Mouse (Mus musculus) C2C12 (cell line): ENCODE results near the gene Sntb2. TPM values are rescaled to one million over a fixed set of nuclear protein-coding genes. Genes with fewer than 3 reads are reported as not detected.

Experiments used
- H3K27me3 ChIP-seq: one replicate; pipeline ENCODE4 v1.6.1; 2011; ENCODE audit not compliant: control insufficient read depth, insufficient read depth, insufficient read length
- H3K36me3 ChIP-seq: one replicate; pipeline ENCODE4 v1.6.1; 2011; ENCODE audit not compliant: control insufficient read depth, insufficient read depth
- H3K4me3 ChIP-seq: one replicate; pipeline ENCODE4 v1.5.1; 2011; ENCODE audit warnings: mild to moderate bottlenecking, control low read depth; ENCODE audit not compliant: poor library complexity, insufficient read depth, severe bottlenecking
- H3K79me2 ChIP-seq: one replicate; pipeline ENCODE4 v1.6.1; 2011; ENCODE audit not compliant: control insufficient read depth, insufficient read depth
- H3K79me3 ChIP-seq: one replicate; pipeline ENCODE4 v1.6.1; 2011; ENCODE audit warnings: low read depth, control low read depth
- H3ac ChIP-seq: one replicate; pipeline ENCODE3; 2011; ENCODE audit warnings: low read depth; ENCODE audit not compliant: control insufficient read depth, insufficient read length
- CEBPB ChIP-seq: IDR thresholded peaks from one replicate; pipeline ENCODE4 v1.6.1; 2011; ENCODE audit warnings: low read depth, mild to moderate bottlenecking, control low read depth, moderate library complexity
- CTCF ChIP-seq: IDR thresholded peaks from one replicate; pipeline ENCODE4 v1.5.1; 2011; ENCODE audit not compliant: control insufficient read depth, insufficient read depth, insufficient read length
- FOSL1 ChIP-seq: IDR thresholded peaks from one replicate; pipeline ENCODE4 v1.8.0; 2011; ENCODE audit warnings: mild to moderate bottlenecking, low read length; ENCODE audit not compliant: poor library complexity, insufficient read depth, severe bottlenecking
- MAX ChIP-seq: IDR thresholded peaks from one replicate; pipeline ENCODE4 v1.6.1; 2011; ENCODE audit warnings: mild to moderate bottlenecking, control low read depth
- MYOD1 ChIP-seq: IDR thresholded peaks from one replicate; pipeline ENCODE4 v1.6.1; 2011; ENCODE audit warnings: low read depth; ENCODE audit not compliant: control insufficient read depth, insufficient read length
- MYOG ChIP-seq: IDR thresholded peaks from one replicate; pipeline ENCODE4 v1.6.1; 2011; ENCODE audit not compliant: control insufficient read depth, insufficient read length; ENCODE audit errors: extremely low read depth
- USF1 ChIP-seq: IDR thresholded peaks from one replicate; pipeline ENCODE4 v1.6.1; 2011; ENCODE audit warnings: low read depth, mild to moderate bottlenecking, control low read depth, moderate library complexity
- polyA plus RNA-seq: library from polyadenylated mRNA; unstranded; fragments of >200 nt; fragmentation: generic; extraction: Trizol; gene quantifications from one replicate; pipeline ENCODE4 v1.2.1, GENCODE M21; 2012; ENCODE audit warnings: missing spikeins

The Sntb2 gene
- polyA plus RNA-seq, 1 experiment: 8.6 TPM

GRCm38 (mm10) chr8:107049480-107049879, 113.9 kb downstream of the Sntb2 start:
- peaks cover 79% of the 10 kb centered on the region for H3K79me2 ChIP-seq
- H3ac ChIP-seq: no peak overlapping the region
- TF ChIP-seq MYOG (no peak), FOSL1 (no peak), CTCF (no peak), MYOD1 (no peak), MAX (no peak), USF1 (no peak), CEBPB (no peak)
- H3K4me3 ChIP-seq: no peak overlapping the region
- peaks cover 70% of the 10 kb centered on the region for H3K36me3 ChIP-seq
- H3K27me3 ChIP-seq: no peaks in the 10 kb centered on the region
- H3K79me3 ChIP-seq: peaks cover 14% of the 10 kb centered on the region

GRCm38 (mm10) chr8:107052046-107052445, 116.5 kb downstream of the Sntb2 start:
- no peak overlapping the region for H3ac ChIP-seq
- H3K27me3 ChIP-seq: no peaks in the 10 kb centered on the region
- peaks cover 44% of the 10 kb centered on the region for H3K36me3 ChIP-seq
- TF ChIP-seq CEBPB: no peak
- TF ChIP-seq FOSL1: no peak
- TF ChIP-seq MYOD1: no peak
- no peak for TF ChIP-seq CTCF
- TF ChIP-seq USF1: no peak
- no peak for TF ChIP-seq MYOG
- TF ChIP-seq MAX: no peak
- no peak overlapping the region for H3K4me3 ChIP-seq
- H3K79me2 ChIP-seq: peaks cover 85% of the 10 kb centered on the region
- H3K79me3 ChIP-seq: peaks cover 24% of the 10 kb centered on the region

- Histone ChIP-seq H3K79me2 (peaks cover 74% of the 10 kb centered on the region), H3ac (peak within 1 kb of the TSS; percentile 87), H3K79me3 (peaks cover 35% of the 10 kb centered on the region), H3K36me3 (peaks cover 50% of the 10 kb centered on the region), H3K27me3 (no peaks in the 10 kb centered on the region), H3K4me3 (peak within 1 kb of the TSS; percentile 99)
- TF ChIP-seq MAX (peak; percentile 95), MYOG (no peak), MYOD1 (no peak)
Measured at GRCm38 (mm10) chr8:107056076-107056972, 120.8 kb downstream of the Sntb2 start, which contains the start of the genes Cog8 and Nip7. Cog8 (minus strand) TSS chr8:107056689. Nip7 (plus strand) TSS chr8:107056877.

GRCm38 (mm10) chr8:107056973-107057369, 121.4 kb downstream of the Sntb2 start:
- H3K36me3 ChIP-seq: peaks cover 47% of the 10 kb centered on the region
- H3K79me2 ChIP-seq: peaks cover 73% of the 10 kb centered on the region
- H3K4me3 ChIP-seq: peak overlapping the region; percentile 99
- peak overlapping the region; percentile 86 for H3ac ChIP-seq
- H3K27me3 ChIP-seq: no peaks in the 10 kb centered on the region
- TF ChIP-seq MYOG (no peak), CEBPB (no peak), MYOD1 (no peak), CTCF (no peak), USF1 (no peak), FOSL1 (no peak), MAX (no peak)
- H3K79me3 ChIP-seq: peaks cover 35% of the 10 kb centered on the region

- TF ChIP-seq USF1: no peak
- no peak for TF ChIP-seq CEBPB
- no peak for TF ChIP-seq MYOG
- no peak for TF ChIP-seq MYOD1
- no peak for TF ChIP-seq CTCF
- no peak for TF ChIP-seq MAX
- no peak for TF ChIP-seq FOSL1
- Histone ChIP-seq H3K79me2 (peaks cover 18% of the 10 kb centered on the region), H3K36me3 (peaks cover 24% of the 10 kb centered on the region), H3K27me3 (no peaks in the 10 kb centered on the region), H3K79me3 (peaks cover 10% of the 10 kb centered on the region), H3K4me3 (no peak overlapping the region), H3ac (no peak overlapping the region)
Measured at GRCm38 (mm10) chr8:107062613-107063012, 127.1 kb downstream of the Sntb2 start.
